Mouse (Mus musculus) lung, embryonic 14.5 days (tissue): ENCODE measurements around the gene Eif4ebp2. TPM values are rescaled to one million over a fixed set of nuclear protein-coding genes. Genes with fewer than 3 reads are reported as not detected.

Source experiments
- ATAC-seq: fragments of 200-750 bp; cut with Nextera tagmentation; 2 replicates; pipeline ENCODE4 v1.8.0; 2017; ENCODE audit warnings: mild to moderate bottlenecking, moderate TSS enrichment, moderate library complexity; ENCODE audit not compliant: insufficient read depth
- DNase-seq: peaks from one replicate; pipeline ENCODE4 v3.0.0-alpha.2; 2015
- H3K27ac ChIP-seq: fragments of 300-500 bp; sonication (generic); 2 replicates; pipeline ENCODE4 v1.5.1; 2014; ENCODE audit warnings: low read depth, mild to moderate bottlenecking, moderate library complexity
- H3K27me3 ChIP-seq: fragments of 300-500 bp; sonication (generic); 2 replicates; pipeline ENCODE4 v1.6.1; 2014; ENCODE audit warnings: low read length, control low read depth; ENCODE audit not compliant: insufficient read depth
- H3K36me3 ChIP-seq: fragments of 300-500 bp; sonication (generic); 2 replicates; pipeline ENCODE4 v1.6.1; 2014; ENCODE audit warnings: control low read depth; ENCODE audit not compliant: insufficient read depth
- H3K4me1 ChIP-seq: fragments of 300-500 bp; sonication (generic); 2 replicates; pipeline ENCODE4 v1.6.1; 2014; ENCODE audit warnings: antibody characterized with exemption, control low read depth; ENCODE audit not compliant: insufficient read depth
- H3K4me2 ChIP-seq: fragments of 300-500 bp; sonication (generic); 2 replicates; pipeline ENCODE4 v1.6.1; 2014; ENCODE audit warnings: mild to moderate bottlenecking
- H3K4me3 ChIP-seq: fragments of 300-500 bp; sonication (generic); 2 replicates; pipeline ENCODE4 v1.5.1; 2014; ENCODE audit warnings: low read depth, low read length
- H3K9ac ChIP-seq: fragments of 300-500 bp; sonication (generic); 2 replicates; pipeline ENCODE4 v1.6.1; 2014
- H3K9me3 ChIP-seq: fragments of 300-500 bp; sonication (generic); 2 replicates; pipeline ENCODE4 v1.6.1; 2016; ENCODE audit warnings: low read depth, low read length, control low read depth
- CTCF ChIP-seq: IDR thresholded peaks from 2 replicates; pipeline ENCODE4 v1.5.1; 2016; ENCODE audit warnings: antibody characterized with exemption, low read depth
- WGBS: fragments of 180-500 bp; shearing (Covaris S2); extraction: QIAGEN DNeasy Blood & Tissue Kit; methylation state at CpG from one replicate; pipeline ENCODE4 v1.1.7; 2014; 5-methylcytosine and 5-hydroxymethylcytosine counted together
- polyA plus RNA-seq: library from polyadenylated mRNA; unstranded; fragments of >200 nt; fragmentation: Nextera tagmentation; extraction: Ambion mirVana; gene quantifications from 2 replicates; pipeline ENCODE4 v1.2.1, GENCODE M21; 2014

The Eif4ebp2 gene
- polyA plus RNA-seq, 1 experiment from 2014 or later: 57.4 TPM

DNA sequence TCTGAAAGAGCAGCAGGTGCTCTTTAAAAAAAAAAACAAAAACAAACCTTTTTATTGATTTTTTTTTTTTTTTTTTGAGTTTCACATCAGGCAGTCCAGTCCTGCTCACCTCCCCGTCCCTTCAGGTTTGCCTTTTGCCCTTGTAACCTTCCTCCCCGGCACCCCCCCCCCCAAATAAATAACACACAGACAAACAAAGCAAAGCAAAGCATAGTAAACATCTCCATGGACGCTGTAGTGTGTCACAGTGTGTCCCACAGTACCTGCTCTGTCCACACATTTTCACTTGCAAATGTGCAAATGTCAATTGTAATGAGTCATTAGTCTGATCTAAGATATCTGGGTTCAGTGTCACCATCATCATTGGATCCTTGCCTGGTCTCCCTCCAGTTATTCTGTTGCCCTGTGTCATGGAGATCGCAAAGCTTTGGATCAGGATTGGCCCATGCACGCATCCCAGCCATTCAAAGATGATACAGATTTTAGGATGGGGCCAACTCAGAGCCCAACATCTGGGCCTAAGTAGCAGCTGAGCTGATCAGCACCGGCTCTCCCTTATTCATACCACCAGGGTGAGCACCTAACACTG is 36.2 kb upstream of the Eif4ebp2 start:
- H3K27me3 ChIP-seq: no peaks in the 10 kb centered on the region
- no peaks in the 10 kb centered on the region for H3K9me3 ChIP-seq
- H3K36me3 ChIP-seq: no peaks in the 10 kb centered on the region
- no peaks in the 10 kb centered on the region for H3K4me1 ChIP-seq
- H3K27ac ChIP-seq: no peak overlapping the region
- no peak for TF ChIP-seq CTCF
- 80% methylated on average over 6 of the region's 6 CpGs for WGBS
- DNase-seq (no peak), ATAC-seq (no peak)
- no peak overlapping the region for H3K9ac ChIP-seq
- H3K4me2 ChIP-seq: no peak overlapping the region
- H3K4me3 ChIP-seq: no peak overlapping the region

DNA sequence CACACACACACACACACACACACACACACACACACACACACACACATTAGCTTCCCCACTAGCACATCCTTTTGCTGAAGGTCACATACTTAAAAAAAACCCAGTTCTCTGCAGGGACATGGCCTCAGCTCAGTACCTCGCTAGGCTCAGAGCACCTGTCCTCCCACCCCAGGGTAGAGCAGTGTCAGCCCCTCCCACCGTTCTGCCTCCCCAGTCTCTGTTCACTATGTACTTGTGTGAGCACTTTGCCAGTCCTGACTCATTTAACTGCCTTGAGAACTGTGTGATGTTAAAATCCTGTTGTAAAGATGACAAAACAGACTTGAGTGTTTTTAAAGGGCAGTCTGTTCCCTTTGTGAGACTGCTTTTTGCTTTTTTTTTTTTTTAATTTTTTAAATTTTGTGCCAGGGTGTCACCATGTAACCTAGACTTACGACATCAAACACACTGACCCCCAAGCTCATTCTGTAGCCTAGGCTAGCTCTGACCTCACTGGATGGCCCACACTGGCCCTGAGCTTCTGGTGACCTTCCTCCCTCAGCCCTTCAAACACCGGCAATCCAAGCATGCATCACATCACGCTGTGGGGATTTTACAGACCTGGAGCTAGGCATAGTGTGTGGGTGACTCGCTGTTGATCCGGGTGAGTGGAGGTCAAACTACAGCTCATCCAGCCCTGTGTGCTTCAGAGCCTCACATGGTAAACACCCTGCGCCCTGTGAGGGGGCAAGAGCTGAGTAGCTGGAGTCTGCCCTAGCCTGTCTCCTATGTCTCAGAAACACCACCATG is 34.3 kb upstream of the Eif4ebp2 start:
- Histone ChIP-seq H3K4me3 (no peak overlapping the region), H3K4me2 (no peak overlapping the region), H3K27ac (no peak overlapping the region), H3K9me3 (no peaks in the 10 kb centered on the region), H3K27me3 (no peaks in the 10 kb centered on the region), H3K9ac (no peak overlapping the region), H3K36me3 (no peaks in the 10 kb centered on the region), H3K4me1 (no peaks in the 10 kb centered on the region)
- DNase-seq (no peak), ATAC-seq (no peak)
- no peak for TF ChIP-seq CTCF
- 78% methylated on average over 8 of the region's 8 CpGs for WGBS

DNA sequence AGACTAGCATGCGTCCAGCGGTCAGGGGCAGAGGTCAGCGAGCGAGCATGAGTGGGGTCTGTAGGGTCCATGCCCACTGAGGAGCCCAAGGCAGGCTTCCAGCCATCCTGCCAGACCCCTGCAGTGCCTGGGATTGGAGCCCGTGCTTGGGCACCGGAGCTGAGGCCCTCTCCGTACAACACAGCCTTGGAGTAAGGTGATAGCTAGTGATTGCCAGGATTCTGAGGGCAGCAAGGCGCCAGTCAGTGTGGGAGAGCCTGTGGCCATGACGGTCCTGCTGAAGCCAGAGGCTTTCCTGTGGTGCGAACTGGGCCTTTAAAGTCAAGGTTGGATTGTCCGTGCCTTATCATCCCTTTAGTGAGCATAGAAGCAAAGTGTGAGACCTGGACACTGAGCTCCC is 32.3 kb upstream of the Eif4ebp2 start:
- Histone ChIP-seq H3K27ac (no peak overlapping the region), H3K36me3 (no peaks in the 10 kb centered on the region), H3K4me3 (no peak overlapping the region), H3K27me3 (no peaks in the 10 kb centered on the region), H3K4me1 (no peaks in the 10 kb centered on the region), H3K9me3 (no peaks in the 10 kb centered on the region), H3K4me2 (no peak overlapping the region), H3K9ac (no peak overlapping the region)
- no peak for TF ChIP-seq CTCF
- DNase-seq (no peak), ATAC-seq (no peak)
- 71% methylated on average over 11 of the region's 11 CpGs for WGBS

DNA sequence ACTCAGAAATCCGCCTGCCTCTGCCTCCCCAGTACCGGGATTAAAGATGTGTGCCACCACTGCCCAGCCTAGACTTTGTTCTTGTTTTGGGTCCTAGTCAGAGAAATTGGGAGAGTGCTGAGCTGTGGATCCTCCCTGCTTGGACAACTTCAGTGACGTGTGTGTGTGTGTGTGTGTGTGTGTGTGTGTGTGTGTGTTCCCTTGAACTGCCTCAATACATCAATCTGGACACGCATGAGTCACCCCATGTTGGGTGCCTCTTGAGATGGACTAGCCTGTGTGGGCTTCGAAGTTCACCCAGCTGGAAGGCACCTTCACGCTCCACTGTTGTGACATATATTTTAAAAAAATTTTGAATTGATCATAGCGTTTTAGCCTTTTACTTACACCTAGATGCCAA is 30.3 kb upstream of the Eif4ebp2 start:
- Histone ChIP-seq H3K4me3 (no peak overlapping the region), H3K4me2 (no peak overlapping the region), H3K9me3 (no peaks in the 10 kb centered on the region), H3K27me3 (no peaks in the 10 kb centered on the region), H3K36me3 (no peaks in the 10 kb centered on the region), H3K27ac (no peak overlapping the region), H3K4me1 (no peaks in the 10 kb centered on the region), H3K9ac (no peak overlapping the region)
- TF ChIP-seq CTCF: no peak
- ATAC-seq: no peak
- DNase-seq: no peak
- 83% methylated on average over 7 of the region's 7 CpGs for WGBS

DNA sequence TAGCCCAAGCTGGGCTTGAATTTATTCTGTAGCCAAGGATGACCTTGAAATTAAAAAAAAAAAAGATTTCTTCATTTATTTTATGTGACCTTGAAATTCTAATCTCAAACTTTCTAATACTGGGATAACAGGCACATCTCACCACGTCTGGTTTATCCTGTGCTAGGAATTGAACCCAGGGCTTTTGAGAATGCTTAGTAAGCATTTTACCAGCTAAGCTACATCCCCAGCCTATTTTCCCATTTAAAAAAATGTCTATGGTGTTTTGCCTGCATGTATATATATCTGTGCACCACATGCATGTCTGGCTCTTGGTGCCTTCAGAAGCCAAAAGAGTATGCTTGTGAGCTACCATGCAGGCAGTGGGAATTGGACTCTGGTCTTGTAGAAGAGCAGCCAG is 28.0 kb upstream of the Eif4ebp2 start:
- H3K4me2 ChIP-seq: no peak overlapping the region
- no peak overlapping the region for H3K4me3 ChIP-seq
- 0 out of 2 replicates have a peak, but pooled peaks cover 2% of the 10 kb centered on the region for H3K4me1 ChIP-seq
- H3K9ac ChIP-seq: no peak overlapping the region
- DNase-seq (no peak), ATAC-seq (no peak)
- no peaks in the 10 kb centered on the region for H3K27me3 ChIP-seq
- no peaks in the 10 kb centered on the region for H3K9me3 ChIP-seq
- H3K27ac ChIP-seq: no peak overlapping the region
- WGBS: 51% methylated on average over 1 of the region's 1 CpGs
- no peaks in the 10 kb centered on the region for H3K36me3 ChIP-seq
- no peak for TF ChIP-seq CTCF

DNA sequence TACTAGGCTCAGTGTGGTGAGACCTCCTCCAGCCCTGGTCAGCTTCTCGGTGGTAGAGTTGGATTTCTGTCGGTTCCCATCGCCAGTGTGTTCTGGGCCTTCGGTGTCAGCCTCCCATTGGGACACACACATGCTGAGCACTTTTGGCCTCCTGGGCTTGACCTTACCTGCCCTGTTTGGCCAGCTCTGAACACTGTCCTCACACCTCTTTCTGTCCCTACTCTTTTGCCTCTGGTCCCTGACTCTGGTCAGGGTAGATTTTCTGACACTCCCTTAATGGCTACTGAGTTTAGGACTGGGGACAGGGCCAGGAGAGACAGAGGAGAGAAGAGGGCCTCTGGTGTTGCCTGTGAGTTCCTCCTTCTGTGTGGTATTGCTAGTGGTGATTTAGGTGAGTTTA is 27.5 kb upstream of the Eif4ebp2 start:
- DNase-seq: no peak
- Histone ChIP-seq H3K9me3 (no peaks in the 10 kb centered on the region), H3K36me3 (no peaks in the 10 kb centered on the region), H3K9ac (no peak overlapping the region), H3K27me3 (no peaks in the 10 kb centered on the region), H3K4me1 (0 out of 2 replicates have a peak, but pooled peaks cover 2% of the 10 kb centered on the region), H3K27ac (no peak overlapping the region), H3K4me3 (no peak overlapping the region), H3K4me2 (no peak overlapping the region)
- 89% methylated on average over 4 of the region's 4 CpGs for WGBS
- ATAC-seq: no peak
- TF ChIP-seq CTCF: no peak

DNA sequence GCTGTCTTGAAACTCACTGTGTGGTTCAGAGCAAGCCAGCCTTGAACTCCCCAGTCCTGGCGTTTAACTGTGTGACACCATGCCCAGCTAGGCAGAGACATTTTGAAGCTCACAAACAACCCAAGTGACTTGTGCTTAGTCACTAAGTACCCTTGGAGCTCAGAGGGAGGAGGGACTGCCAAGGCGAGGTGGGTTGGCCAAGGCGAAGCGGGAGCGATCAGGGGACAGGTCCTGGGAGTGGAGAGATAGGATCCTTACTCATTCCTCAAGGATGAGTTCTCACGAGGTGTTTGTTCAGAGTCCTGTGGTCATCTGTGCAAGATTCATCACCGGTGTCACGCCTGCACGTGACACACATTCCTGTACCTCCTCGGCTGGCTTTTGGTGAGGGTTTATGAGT is 27.0 kb upstream of the Eif4ebp2 start:
- no peak overlapping the region for H3K27ac ChIP-seq
- no peak for TF ChIP-seq CTCF
- H3K27me3 ChIP-seq: no peaks in the 10 kb centered on the region
- 83% methylated on average over 10 of the region's 10 CpGs for WGBS
- no peak overlapping the region for H3K4me3 ChIP-seq
- H3K9me3 ChIP-seq: no peaks in the 10 kb centered on the region
- no peak overlapping the region for H3K4me2 ChIP-seq
- 0 out of 2 replicates have a peak, but pooled peaks cover 2% of the 10 kb centered on the region for H3K4me1 ChIP-seq
- ATAC-seq (no peak), DNase-seq (no peak)
- no peaks in the 10 kb centered on the region for H3K36me3 ChIP-seq
- H3K9ac ChIP-seq: no peak overlapping the region
